Mouse (Mus musculus): ENCODE data around the gene Washc4.

Gene Washc4

GRCm38 (mm10) chr10:83645716-83645990, 102.1 kb downstream of the Washc4 start:
- TF ChIP-seq NANOG (IDR thresholded peaks at IDR 0.05; ENCODE audit: borderline replicate concordance, low read length) (no peak), CTCF (conservative IDR thresholded peaks at IDR 0.05; ENCODE audit: low read length) (no peak)
- no peak overlapping the region for H3K4me3 ChIP-seq (replicated peaks; ENCODE audit: low read length)
- peaks cover 51% of the 10 kb centered on the region for H3K4me1 ChIP-seq (replicated peaks; ENCODE audit: low read depth, low read length)
- H3K27me3 ChIP-seq (ENCODE audit: insufficient read depth, low read length), result no peaks in the 10 kb centered on the region
- no peaks in the 10 kb centered on the region for H3K9me3 ChIP-seq (ENCODE audit: low read length)
- no peaks in the 10 kb centered on the region for H3K36me3 ChIP-seq (ENCODE audit: insufficient read depth, low read length)

All from E14TG2a.4 (cell line).